Mouse (Mus musculus) hindbrain, embryonic 10.5 days (tissue): ENCODE measurements around the gene Klhl31. TPM values are rescaled to one million over a fixed set of nuclear protein-coding genes. Genes with fewer than 3 reads are reported as not detected.
A peak's percentile ranks its signal among the peaks of the same experiment; 100 is the strongest.

Source experiments
- DNase-seq: peaks from one replicate; pipeline ENCODE4 v3.0.0-alpha.2; 2017; ENCODE audit warnings: low spot score
- H3K27ac ChIP-seq: fragments of 300-500 bp; sonication (generic); 2 replicates; pipeline ENCODE4 v1.5.1; 2016; ENCODE audit warnings: mild to moderate bottlenecking, moderate library complexity
- H3K27me3 ChIP-seq: fragments of 300-500 bp; sonication (generic); 2 replicates; pipeline ENCODE4 v1.6.1; 2016; ENCODE audit warnings: mild to moderate bottlenecking; ENCODE audit not compliant: poor library complexity, insufficient read depth, severe bottlenecking
- H3K36me3 ChIP-seq: fragments of 300-500 bp; sonication (generic); 2 replicates; pipeline ENCODE4 v1.6.1; 2016; ENCODE audit warnings: mild to moderate bottlenecking, moderate library complexity
- H3K4me1 ChIP-seq: fragments of 300-500 bp; sonication (generic); replicated peaks from 2 replicates; pipeline ENCODE4 v1.6.1; 2016; ENCODE audit warnings: mild to moderate bottlenecking
- H3K4me3 ChIP-seq: fragments of 300-500 bp; sonication (generic); 2 replicates; pipeline ENCODE4 v1.5.1; 2016; ENCODE audit warnings: mild to moderate bottlenecking, moderate library complexity
- H3K9me3 ChIP-seq: fragments of 300-500 bp; sonication (generic); 2 replicates; pipeline ENCODE4 v1.6.1; 2016; ENCODE audit warnings: mild to moderate bottlenecking, moderate library complexity
- WGBS: fragments of 180-500 bp; shearing (Covaris S2); methylation state at CpG from one replicate; pipeline ENCODE4 v1.1.7; 2016; 5-methylcytosine and 5-hydroxymethylcytosine counted together
- polyA plus RNA-seq: library from polyadenylated mRNA; unstranded; fragments of >200 nt; fragmentation: Nextera tagmentation; extraction: Ambion mirVana; gene quantifications from 2 replicates; pipeline ENCODE4 v1.2.1, GENCODE M21; 2016

Klhl31 gene
- polyA plus RNA-seq, 1 experiment from 2014 or later: 0.93 TPM

DNA sequence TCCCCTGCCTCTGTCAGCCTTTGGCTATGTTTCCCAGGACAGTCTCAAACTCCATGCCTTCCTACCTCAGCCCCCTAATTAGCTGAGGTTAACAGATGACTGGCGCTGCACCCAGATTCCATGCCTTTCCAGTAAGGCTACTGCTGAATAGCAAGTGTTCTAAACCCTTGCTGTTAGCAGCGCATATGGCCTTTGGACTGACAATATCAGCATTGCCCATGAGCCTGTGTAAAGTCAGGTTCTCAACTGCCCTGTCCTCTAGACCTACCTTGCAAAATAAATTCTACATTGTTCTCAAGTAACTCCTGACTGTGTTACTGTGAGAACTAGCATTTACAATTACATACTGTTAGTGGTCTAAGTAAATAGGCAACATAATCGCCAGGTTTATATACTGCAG is 3.9 kb upstream of the Klhl31 start:
- H3K4me3 ChIP-seq: no peak overlapping the region
- H3K4me1 ChIP-seq: no peaks in the 10 kb centered on the region; the same call in 1 of the 2 replicates
- no peak for DNase-seq
- H3K9me3 ChIP-seq: no peaks in the 10 kb centered on the region
- H3K36me3 ChIP-seq: no peaks in the 10 kb centered on the region
- no peak overlapping the region for H3K27ac ChIP-seq
- H3K27me3 ChIP-seq: no peaks in the 10 kb centered on the region
- 90% methylated on average over 3 of the region's 3 CpGs for WGBS

DNA sequence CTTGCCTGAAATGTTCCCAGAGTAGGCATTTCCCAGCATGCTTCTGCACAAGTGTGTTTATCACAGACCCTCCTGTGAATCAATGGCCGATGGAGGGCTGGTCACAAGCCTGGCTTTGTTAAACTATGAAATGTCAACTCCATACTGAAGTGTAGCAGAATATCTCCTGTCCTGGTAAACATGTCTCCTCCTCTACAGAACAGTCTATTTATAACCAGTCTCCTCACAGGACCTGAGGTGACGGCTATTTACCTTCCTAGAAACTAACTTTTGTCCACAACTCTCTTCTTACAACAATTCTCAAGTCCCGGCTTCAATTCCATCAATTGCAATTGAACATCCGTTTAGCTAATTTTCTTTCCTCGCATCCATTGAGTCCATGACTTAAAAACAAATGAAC is 297 bp upstream of the Klhl31 start:
- Histone ChIP-seq H3K4me1 (no peaks in the 10 kb centered on the region; the same call in 1 of the 2 replicates), H3K27me3 (no peaks in the 10 kb centered on the region), H3K27ac (no peak overlapping the region), H3K4me3 (no peak overlapping the region), H3K36me3 (no peaks in the 10 kb centered on the region), H3K9me3 (no peaks in the 10 kb centered on the region)
- 90% methylated on average over 5 of the region's 5 CpGs for WGBS
- no peak for DNase-seq

DNA sequence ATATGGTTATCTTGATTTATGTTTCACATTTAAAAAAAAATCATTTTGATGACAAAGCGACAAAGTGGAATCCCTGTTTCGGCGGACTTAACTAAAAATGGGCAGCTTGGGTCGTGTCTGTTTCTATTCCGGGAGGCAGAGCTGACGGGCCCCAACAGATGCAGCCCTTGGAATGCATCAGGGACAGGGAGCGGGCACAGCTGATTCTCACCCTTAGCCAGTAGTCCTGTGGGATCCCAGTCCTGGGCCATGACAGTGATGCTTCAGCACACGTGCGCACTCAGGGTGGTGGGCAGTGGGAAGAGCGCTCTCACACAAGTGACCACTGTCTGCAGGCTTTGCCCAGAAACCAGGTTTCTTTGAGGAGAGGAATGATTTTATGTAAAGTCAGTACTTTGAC is 1.1 kb downstream of the Klhl31 start:
- Histone ChIP-seq H3K36me3 (no peaks in the 10 kb centered on the region), H3K27me3 (no peaks in the 10 kb centered on the region), H3K4me1 (no peaks in the 10 kb centered on the region; the same call in 1 of the 2 replicates), H3K4me3 (no peak overlapping the region), H3K9me3 (no peaks in the 10 kb centered on the region), H3K27ac (no peak overlapping the region)
- WGBS: 81% methylated on average over 10 of the region's 10 CpGs
- DNase-seq: no peak

DNA sequence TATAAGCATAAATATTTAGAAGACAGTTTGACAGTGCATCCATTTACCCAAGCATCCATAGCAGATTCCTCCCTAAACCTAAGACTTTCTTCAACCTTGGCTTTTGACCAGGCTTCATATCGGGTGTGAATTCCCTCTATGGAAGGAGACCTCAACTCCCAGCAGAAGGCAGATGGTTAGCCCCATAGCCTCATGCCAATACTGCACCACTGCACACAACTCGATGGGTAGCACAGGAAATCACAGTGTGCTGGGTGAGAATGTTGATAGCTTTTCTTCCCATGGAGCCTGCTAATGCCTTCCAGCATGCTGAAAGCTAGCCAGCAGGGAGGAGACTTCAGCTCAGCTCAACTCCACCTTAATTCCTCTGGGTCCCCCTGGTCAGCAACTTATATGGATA is 8.9 kb downstream of the Klhl31 start:
- Histone ChIP-seq H3K4me3 (no peak overlapping the region), H3K27me3 (no peaks in the 10 kb centered on the region), H3K36me3 (no peaks in the 10 kb centered on the region), H3K4me1 (no peaks in the 10 kb centered on the region), H3K9me3 (no peaks in the 10 kb centered on the region), H3K27ac (no peak overlapping the region)
- no peak for DNase-seq
- 77% methylated on average over 2 of the region's 2 CpGs for WGBS

GRCm38 (mm10) chr9:77651847-77652246 is 15.5 kb downstream of the Klhl31 start:
- Histone ChIP-seq H3K27me3 (peaks cover 12% of the 10 kb centered on the region), H3K27ac (no peak overlapping the region), H3K4me1 (peaks cover 11% of the 10 kb centered on the region; the same call in 1 of the 2 replicates), H3K36me3 (no peaks in the 10 kb centered on the region), H3K4me3 (no peak overlapping the region), H3K9me3 (no peaks in the 10 kb centered on the region)
- WGBS: 83% methylated on average over 7 of the region's 7 CpGs
- DNase-seq: no peak

GRCm38 (mm10) chr9:77653907-77654306 is 17.6 kb downstream of the Klhl31 start:
- Histone ChIP-seq H3K4me3 (no peak overlapping the region), H3K36me3 (no peaks in the 10 kb centered on the region), H3K9me3 (no peaks in the 10 kb centered on the region), H3K4me1 (peaks cover 11% of the 10 kb centered on the region; the same call in 1 of the 2 replicates), H3K27ac (no peak overlapping the region), H3K27me3 (peaks cover 12% of the 10 kb centered on the region)
- 84% methylated on average over 3 of the region's 3 CpGs for WGBS
- DNase-seq: no peak

GRCm38 (mm10) chr9:77655181-77655934 is 19.1 kb downstream of the Klhl31 start:
- H3K9me3 ChIP-seq: no peaks in the 10 kb centered on the region
- WGBS: under 1% methylated on average over 85 of the region's 85 CpGs
- H3K36me3 ChIP-seq: no peaks in the 10 kb centered on the region
- peak overlapping the region; percentile 81 for H3K27ac ChIP-seq
- peaks cover 11% of the 10 kb centered on the region; the same call in 1 of the 2 replicates for H3K4me1 ChIP-seq
- peaks cover 12% of the 10 kb centered on the region for H3K27me3 ChIP-seq
- peak; percentile 62 for DNase-seq
- peak overlapping the region; percentile 76 for H3K4me3 ChIP-seq

DNA sequence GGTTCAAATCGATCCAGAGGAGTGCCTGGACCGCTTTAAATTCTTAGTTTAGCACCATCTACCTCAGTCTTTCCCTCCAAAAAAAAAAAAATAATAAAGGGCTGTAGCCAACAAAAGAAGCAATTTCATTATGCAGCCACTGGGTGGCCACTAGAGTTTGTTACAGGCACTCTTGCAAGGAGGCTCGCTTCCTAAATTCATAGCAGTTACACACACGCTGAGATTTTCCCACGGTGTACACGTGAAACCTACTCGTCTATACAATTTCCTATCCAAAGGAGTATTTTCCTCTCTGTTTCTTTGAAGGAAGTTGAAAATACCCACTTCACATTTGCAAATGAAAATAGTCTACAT is 19.6 kb downstream of the Klhl31 start:
- H3K4me1 ChIP-seq: peaks cover 11% of the 10 kb centered on the region; the same call in 1 of the 2 replicates
- peak overlapping the region; percentile 76 for H3K4me3 ChIP-seq
- no peak overlapping the region; the same call in 1 of the 2 replicates for H3K27ac ChIP-seq
- DNase-seq: no peak
- H3K9me3 ChIP-seq: no peaks in the 10 kb centered on the region
- H3K27me3 ChIP-seq: peaks cover 12% of the 10 kb centered on the region
- no peaks in the 10 kb centered on the region for H3K36me3 ChIP-seq
- WGBS: 1% methylated on average over 7 of the region's 7 CpGs

GRCm38 (mm10) chr9:77662917-77663316 is 26.6 kb downstream of the Klhl31 start:
- 83% methylated on average over 3 of the region's 3 CpGs for WGBS
- Histone ChIP-seq H3K36me3 (no peaks in the 10 kb centered on the region), H3K4me1 (no peaks in the 10 kb centered on the region), H3K4me3 (no peak overlapping the region), H3K27me3 (no peaks in the 10 kb centered on the region), H3K9me3 (no peaks in the 10 kb centered on the region), H3K27ac (no peak overlapping the region)
- no peak for DNase-seq

DNA sequence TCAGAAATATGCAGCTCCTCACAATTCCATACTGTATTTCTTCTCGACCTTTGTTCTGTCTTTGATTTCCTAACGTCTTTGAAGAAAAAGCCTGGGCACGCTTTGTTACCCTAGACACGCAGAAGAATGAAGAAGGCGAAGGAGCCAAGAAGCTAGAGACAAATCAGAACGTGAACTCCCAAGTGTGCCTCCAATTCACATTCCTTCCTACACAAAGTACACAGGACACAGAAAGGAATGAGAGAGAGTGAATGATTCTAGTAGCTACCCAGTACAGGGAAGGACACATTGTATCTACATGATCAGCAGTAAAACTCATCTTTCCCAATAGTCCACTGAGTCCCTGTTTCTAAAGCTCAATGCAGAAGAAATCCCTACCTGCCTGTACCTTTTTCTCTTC is 33.8 kb downstream of the Klhl31 start:
- no peak overlapping the region for H3K4me3 ChIP-seq
- 81% methylated on average over 6 of the region's 6 CpGs for WGBS
- peaks cover 11% of the 10 kb centered on the region; the same call in 1 of the 2 replicates for H3K9me3 ChIP-seq
- no peaks in the 10 kb centered on the region for H3K4me1 ChIP-seq
- H3K27ac ChIP-seq: no peak overlapping the region
- no peaks in the 10 kb centered on the region for H3K36me3 ChIP-seq
- no peaks in the 10 kb centered on the region for H3K27me3 ChIP-seq
- no peak for DNase-seq

GRCm38 (mm10) chr9:77671004-77671403 is 34.7 kb downstream of the Klhl31 start:
- Histone ChIP-seq H3K4me1 (no peaks in the 10 kb centered on the region), H3K4me3 (no peak overlapping the region), H3K9me3 (peaks cover 11% of the 10 kb centered on the region; the same call in 1 of the 2 replicates), H3K36me3 (no peaks in the 10 kb centered on the region), H3K27me3 (no peaks in the 10 kb centered on the region), H3K27ac (no peak overlapping the region)
- WGBS: 89% methylated on average over 5 of the region's 5 CpGs
- no peak for DNase-seq

- no peak overlapping the region for H3K4me3 ChIP-seq
- H3K4me1 ChIP-seq: no peaks in the 10 kb centered on the region
- H3K27ac ChIP-seq: no peak overlapping the region
- no peaks in the 10 kb centered on the region for H3K27me3 ChIP-seq
- no peaks in the 10 kb centered on the region for H3K36me3 ChIP-seq
- 94% methylated on average over 4 of the region's 4 CpGs for WGBS
- H3K9me3 ChIP-seq: peaks cover 11% of the 10 kb centered on the region; the same call in 1 of the 2 replicates
- no peak for DNase-seq
Observed at GRCm38 (mm10) chr9:77673218-77673617, 36.9 kb downstream of the Klhl31 start.

GRCm38 (mm10) chr9:77673986-77674385 is 37.7 kb downstream of the Klhl31 start:
- Histone ChIP-seq H3K36me3 (no peaks in the 10 kb centered on the region), H3K4me1 (no peaks in the 10 kb centered on the region), H3K27ac (no peak overlapping the region), H3K4me3 (no peak overlapping the region), H3K9me3 (peaks cover 11% of the 10 kb centered on the region; the same call in 1 of the 2 replicates), H3K27me3 (no peaks in the 10 kb centered on the region)
- no peak for DNase-seq
- WGBS: 85% methylated on average over 2 of the region's 2 CpGs
